Mouse (Mus musculus) MEL (cell line): ENCODE results near the gene Magi3. TPM values are rescaled to one million over a fixed set of nuclear protein-coding genes. Genes with fewer than 3 reads are reported as not detected.

Source experiments
- DNase-seq: peaks from one replicate; pipeline ENCODE4 v3.0.0; 2011; ENCODE audit warnings: low read depth, low spot score
- H3K27ac ChIP-seq: 2 replicates; pipeline ENCODE4 v1.5.1; 2012; ENCODE audit warnings: low read depth, mild to moderate bottlenecking, control low read depth, low read length, moderate library complexity; ENCODE audit not compliant: control insufficient read depth
- H3K27me3 ChIP-seq, 2 experiments: fragments of 150-350 bp in 1 of 2; sonication (generic) in 1 of 2; 2 replicates each; pipeline ENCODE4 v1.6.1; 2012; ENCODE audit warnings: low read length in 2 of 2, mild to moderate bottlenecking in 2 of 2, improper control_type of control experiment in 1 of 2, moderate library complexity in 1 of 2; ENCODE audit not compliant: insufficient read depth in 2 of 2, control insufficient read depth in 1 of 2
- H3K36me3 ChIP-seq, 2 experiments: 2 replicates each; pipeline ENCODE4 v1.6.1; 2012 to 2014; ENCODE audit warnings: low read length in 2 of 2, improper control_type of control experiment in 1 of 2, inconsistent platforms in 1 of 2, mild to moderate bottlenecking in 1 of 2; ENCODE audit not compliant: insufficient read depth in 2 of 2, control insufficient read depth in 1 of 2
- H3K4me1 ChIP-seq, 2 experiments: fragments of 150-350 bp in 1 of 2; sonication (generic) in 1 of 2; 2 replicates each; pipeline ENCODE4 v1.6.1; 2012; ENCODE audit warnings: low read length in 2 of 2, improper control_type of control experiment in 1 of 2, mild to moderate bottlenecking in 1 of 2; ENCODE audit not compliant: insufficient read depth in 2 of 2, control insufficient read depth in 1 of 2
- H3K4me3 ChIP-seq, 2 experiments: fragments of 150-350 bp in 1 of 2; sonication (generic) in 1 of 2; 2 replicates each; pipeline ENCODE4 v1.5.1; 2012; ENCODE audit warnings: low read depth in 2 of 2, low read length in 2 of 2, mild to moderate bottlenecking in 2 of 2, moderate library complexity in 2 of 2, control low read depth in 1 of 2, improper control_type of control experiment in 1 of 2; ENCODE audit not compliant: control insufficient read depth in 1 of 2, insufficient read depth in 1 of 2
- H3K79me2 ChIP-seq: 2 replicates; pipeline ENCODE4 v1.6.1; 2012; ENCODE audit warnings: mild to moderate bottlenecking, low read length, moderate library complexity; ENCODE audit not compliant: control insufficient read depth, poor library complexity, insufficient read depth
- H3K9ac ChIP-seq: 2 replicates; pipeline ENCODE4 v1.6.1; 2012; ENCODE audit warnings: low read depth, mild to moderate bottlenecking, control low read depth, low read length, moderate library complexity; ENCODE audit not compliant: control insufficient read depth, poor library complexity, severe bottlenecking
- H3K9me3 ChIP-seq: fragments of 150-350 bp; sonication (generic); replicated peaks from 2 replicates; pipeline ENCODE4 v1.6.1; 2012; ENCODE audit warnings: mild to moderate bottlenecking, low read length, improper control_type of control experiment, moderate library complexity; ENCODE audit not compliant: insufficient read depth
- BHLHE40 ChIP-seq: IDR thresholded peaks from 2 replicates; pipeline ENCODE4 v1.6.1; 2012; ENCODE audit warnings: low read depth, mild to moderate bottlenecking, inconsistent platforms, low read length, improper control_type of control experiment, borderline replicate concordance
- CHD2 ChIP-seq: IDR thresholded peaks from 2 replicates; pipeline ENCODE4 v1.6.1; 2011; ENCODE audit warnings: low read length, improper control_type of control experiment
- ELF1 ChIP-seq: IDR thresholded peaks from 2 replicates; pipeline ENCODE4 v1.6.1; 2014; ENCODE audit warnings: low read depth, mild to moderate bottlenecking, inconsistent platforms, low read length, improper control_type of control experiment, moderate library complexity
- GATA1 ChIP-seq: IDR thresholded peaks from 2 replicates; pipeline ENCODE4 v1.6.1; 2011; ENCODE audit warnings: low read depth, low read length, improper control_type of control experiment
- HCFC1 ChIP-seq: IDR thresholded peaks from 2 replicates; pipeline ENCODE4 v1.6.1; 2012; ENCODE audit warnings: low read depth, mild to moderate bottlenecking, inconsistent platforms, low read length, improper control_type of control experiment, moderate library complexity
- JUND ChIP-seq: IDR thresholded peaks from 2 replicates; pipeline ENCODE4 v1.6.1; 2011; ENCODE audit warnings: low read depth, mild to moderate bottlenecking, improper control_type of control experiment, low read length
- KAT2A ChIP-seq: conservative IDR thresholded peaks from 2 replicates; pipeline ENCODE4 v1.6.1; 2012; ENCODE audit warnings: low read depth, low read length, improper control_type of control experiment, inconsistent platforms
- MAX ChIP-seq: IDR thresholded peaks from 2 replicates; pipeline ENCODE4 v1.6.1; 2011; ENCODE audit warnings: low read length, improper control_type of control experiment
- MAZ ChIP-seq: IDR thresholded peaks from 2 replicates; pipeline ENCODE4 v1.6.1; 2012; ENCODE audit warnings: low read depth, mild to moderate bottlenecking, inconsistent platforms, low read length, improper control_type of control experiment
- MEF2A ChIP-seq: IDR thresholded peaks from 2 replicates; pipeline ENCODE4 v1.6.1; 2014; ENCODE audit warnings: low read depth, mild to moderate bottlenecking, inconsistent platforms, low read length, improper control_type of control experiment; ENCODE audit not compliant: poor library complexity, insufficient replicate concordance, severe bottlenecking; ENCODE audit errors: extremely low read depth
- MYB ChIP-seq: IDR thresholded peaks from 2 replicates; pipeline ENCODE4 v1.6.1; 2011; ENCODE audit warnings: mild to moderate bottlenecking, low read depth, low read length, improper control_type of control experiment
- NELFE ChIP-seq: IDR thresholded peaks from 2 replicates; pipeline ENCODE4 v1.6.1; 2011; ENCODE audit warnings: low read depth, low read length, improper control_type of control experiment
- NRF1 ChIP-seq: IDR thresholded peaks from 2 replicates; pipeline ENCODE4 v1.6.1; 2014; ENCODE audit warnings: low read depth, mild to moderate bottlenecking, inconsistent platforms, low read length, improper control_type of control experiment, moderate library complexity; ENCODE audit not compliant: poor library complexity, insufficient read depth, severe bottlenecking
- SIN3A ChIP-seq: IDR thresholded peaks from 2 replicates; pipeline ENCODE4 v1.6.1; 2012; ENCODE audit warnings: low read length, improper control_type of control experiment, inconsistent platforms
- SMC3 ChIP-seq: IDR thresholded peaks from 2 replicates; pipeline ENCODE4 v1.6.1; 2011; ENCODE audit warnings: low read depth, low read length, improper control_type of control experiment
- UBTF ChIP-seq: IDR thresholded peaks from 2 replicates; pipeline ENCODE4 v1.6.1; 2012; ENCODE audit warnings: low read depth, mild to moderate bottlenecking, inconsistent platforms, low read length, improper control_type of control experiment, moderate library complexity, borderline replicate concordance; ENCODE audit not compliant: insufficient read depth
- ZMIZ1 ChIP-seq: IDR thresholded peaks from 2 replicates; pipeline ENCODE4 v1.6.1; 2012; ENCODE audit warnings: low read depth, mild to moderate bottlenecking, inconsistent platforms, low read length, improper control_type of control experiment, moderate library complexity
- ZNF384 ChIP-seq: IDR thresholded peaks from 2 replicates; pipeline ENCODE4 v1.6.1; 2012; ENCODE audit warnings: low read depth, mild to moderate bottlenecking, inconsistent platforms, low read length, improper control_type of control experiment
- polyA plus RNA-seq, 2 experiments: library from polyadenylated mRNA; stranded (reverse) in 1 of 2; unstranded in 1 of 2; fragments of >175 nt in 1 of 2; fragments of >200 nt in 1 of 2; gene quantifications; 2 replicates each; pipeline versions ENCODE4 v1.2.1 to v1.2.4; 2012; ENCODE audit warnings: low replicate concordance in 2 of 2, low read depth in 1 of 2; ENCODE audit not compliant: insufficient read length in 2 of 2, insufficient read depth in 1 of 2, missing spikeins in 1 of 2
- total RNA-seq: library from RNA; depleted of rRNA; stranded (reverse); fragments of 300-350 nt; gene quantifications from 2 replicates; pipeline ENCODE4 v1.2.3, GENCODE M21; 2012

Gene Magi3
- total and polyA plus RNA-seq, 3 experiments: 0.04 to 0.18 TPM; not detected in 1

GRCm38 (mm10) chr3:104243972-104244371 lies 23.8 kb upstream of the Magi3 start:
- no peaks in the 10 kb centered on the region for H3K79me2 ChIP-seq

GRCm38 (mm10) chr3:104239785-104240184 lies 19.6 kb upstream of the Magi3 start:
- no peaks in the 10 kb centered on the region for H3K36me3 ChIP-seq
- no peak overlapping the region for H3K9ac ChIP-seq
- no peak overlapping the region for H3K4me3 ChIP-seq
- DNase-seq: no peak
- H3K27me3 ChIP-seq: no peaks in the 10 kb centered on the region; a peak in 1 of 4 replicates
- no peak overlapping the region for H3K27ac ChIP-seq
- H3K9me3 ChIP-seq: no peaks in the 10 kb centered on the region
- no peak for TF ChIP-seq MEF2A
- no peak for TF ChIP-seq BHLHE40
- TF ChIP-seq KAT2A: no peak
- TF ChIP-seq HCFC1: no peak
- no peak for TF ChIP-seq SMC3
- no peak for TF ChIP-seq ZNF384
- TF ChIP-seq NRF1: no peak
- TF ChIP-seq JUND: no peak
- TF ChIP-seq SIN3A: no peak
- no peak for TF ChIP-seq MYB
- TF ChIP-seq ZMIZ1: no peak
- no peak for TF ChIP-seq CHD2
- TF ChIP-seq GATA1: no peak
- no peak for TF ChIP-seq MAZ
- no peak for TF ChIP-seq MAX
- no peak for TF ChIP-seq ELF1
- no peaks in the 10 kb centered on the region for H3K4me1 ChIP-seq
- no peaks in the 10 kb centered on the region for H3K79me2 ChIP-seq

More at GRCm38 (mm10) chr3:104243972-104244371, 23.8 kb upstream of the Magi3 start:
- no peak overlapping the region for H3K9ac ChIP-seq
- no peak for DNase-seq
- H3K4me3 ChIP-seq: no peak overlapping the region
- no peaks in the 10 kb centered on the region; a peak in 1 of 4 replicates for H3K27me3 ChIP-seq
- no peaks in the 10 kb centered on the region for H3K36me3 ChIP-seq
- no peaks in the 10 kb centered on the region for H3K4me1 ChIP-seq
- TF ChIP-seq KAT2A (no peak), JUND (no peak)
- no peaks in the 10 kb centered on the region for H3K9me3 ChIP-seq
- H3K27ac ChIP-seq: no peak overlapping the region

DNA sequence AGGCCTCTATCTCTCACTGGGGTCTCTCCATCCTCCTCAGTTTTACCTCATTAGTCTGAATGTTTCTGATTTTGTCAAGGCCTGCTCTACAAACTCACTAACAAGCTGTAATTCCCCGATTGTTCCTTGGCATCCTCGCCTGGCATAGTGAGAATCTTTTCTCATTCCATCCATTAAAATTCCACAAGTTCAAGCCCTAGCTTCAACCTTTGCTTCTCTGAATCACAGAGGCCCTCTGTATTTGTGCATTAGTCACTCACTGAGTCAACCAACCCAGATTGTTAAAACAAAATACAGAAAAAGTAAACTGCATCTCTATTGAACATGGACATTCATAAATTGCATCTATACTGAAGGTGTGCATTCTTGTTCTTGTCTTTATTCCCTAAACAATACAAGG lies 19.2 kb upstream of the Magi3 start:
- no peaks in the 10 kb centered on the region for H3K9me3 ChIP-seq
- TF ChIP-seq NELFE (no peak), UBTF (no peak)
- TF ChIP-seq, all 39 proteins: peak for 0
- Histone ChIP-seq H3K4me1 (no peaks in the 10 kb centered on the region), H3K27me3 (no peaks in the 10 kb centered on the region; a peak in 1 of 4 replicates), H3K9ac (no peak overlapping the region), H3K79me2 (no peaks in the 10 kb centered on the region), H3K27ac (no peak overlapping the region), H3K36me3 (no peaks in the 10 kb centered on the region), H3K4me3 (no peak overlapping the region)
- DNase-seq: no peak
